Mouse (Mus musculus) gastrocnemius, postnatal 14 days (tissue): ENCODE data around the gene Cdan1. TPM values are rescaled to one million over a fixed set of nuclear protein-coding genes. Genes with fewer than 3 reads are reported as not detected.

Experiments
- DNase-seq: peaks from one replicate; pipeline ENCODE4 v3.0.0; 2021; ENCODE audit warnings: mixed read lengths
- intact Hi-C: fragments of 180-260 bp; cut with DNase I; formaldehyde crosslinking; loops from one replicate; pipeline ENCODE4 v1.15.1; 2025; ENCODE audit warnings: low total_unique reads
- total RNA-seq, 2 experiments: library from RNA; stranded (reverse); gene quantifications; 2 replicates each; pipeline ENCODE4 v1.2.3; 2021

Cdan1 gene
- total RNA-seq, 2 experiments from 2014 or later = 5.0 to 5.8 TPM

DNA sequence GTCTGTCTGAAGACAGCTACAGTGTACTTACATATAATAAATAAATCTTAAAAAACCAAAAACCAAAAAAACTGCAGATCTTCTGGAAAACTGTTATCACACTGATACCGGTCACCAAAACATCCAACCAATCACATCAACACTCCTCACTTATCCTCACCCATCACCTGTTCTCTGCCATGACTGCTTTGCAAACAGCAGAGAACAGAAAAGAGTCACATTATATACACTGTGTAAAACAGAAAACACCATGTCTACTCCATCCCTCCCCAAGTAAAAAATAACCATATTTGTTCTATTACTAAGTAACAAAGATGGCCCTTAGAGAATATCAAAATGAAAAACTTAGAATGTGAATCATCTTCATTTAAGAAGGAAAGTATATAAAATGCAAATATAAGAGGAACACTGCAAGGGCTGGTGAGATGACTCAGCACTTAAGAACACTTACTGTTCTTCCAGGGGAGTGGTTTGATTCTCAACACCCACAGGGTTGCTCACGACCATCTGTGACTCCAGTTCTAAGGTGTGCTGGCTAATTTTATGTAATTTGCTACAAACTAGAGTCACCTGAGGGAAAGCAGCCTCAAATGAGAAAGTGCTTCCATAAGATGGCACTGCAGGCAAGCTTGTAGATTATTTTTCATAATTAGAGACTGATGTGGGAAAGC lies 79.5 kb downstream of the Cdan1 start:
- intact Hi-C loops = no loop called here

DNA sequence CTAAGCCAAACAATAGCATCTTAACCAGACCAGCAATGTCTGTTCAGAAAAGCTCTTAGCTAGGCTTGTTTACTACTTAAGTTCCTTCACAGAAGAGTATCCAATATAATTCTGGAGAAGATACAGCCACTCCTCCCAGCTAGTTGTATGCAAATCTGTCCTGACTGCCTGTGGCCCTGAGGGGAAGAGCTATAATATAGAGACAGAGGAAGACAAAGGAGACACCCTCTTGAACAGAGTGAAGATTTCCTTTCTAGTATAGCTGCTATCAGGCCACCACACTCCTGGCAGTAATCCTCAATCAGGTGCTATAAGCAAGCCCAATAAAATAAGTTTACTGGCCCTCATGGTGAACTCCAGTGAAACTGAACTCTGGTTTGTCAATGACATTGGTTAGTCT lies 88.0 kb downstream of the Cdan1 start:
- intact Hi-C loops = no loop called here
- DNase-seq = no peak

More for the DNA sequence above, 79.5 kb downstream of the Cdan1 start:
- no peak for DNase-seq

DNA sequence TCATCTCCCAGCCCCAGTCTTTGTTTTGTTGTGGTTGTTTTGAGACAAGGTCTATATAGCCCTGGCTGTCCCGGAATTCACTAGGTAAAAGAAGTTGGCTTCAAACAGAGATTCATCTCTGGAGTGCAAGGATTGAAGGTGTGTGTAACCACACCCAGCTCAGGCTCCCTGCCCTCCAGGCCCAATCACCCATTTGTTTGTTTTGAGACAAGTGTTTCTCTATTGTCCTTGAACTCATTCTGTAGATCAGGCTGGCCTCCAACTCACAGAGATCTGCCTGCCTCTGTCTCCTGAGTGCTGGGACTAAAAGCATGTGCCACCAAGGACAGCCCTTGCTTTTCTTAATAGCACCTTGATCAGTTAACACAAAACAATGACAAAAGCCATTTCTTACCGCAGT lies 101.9 kb downstream of the Cdan1 start:
- no peak for DNase-seq
- intact Hi-C loops = loop anchor here (10.0 kb wide), 1 partner anchor 117 kb away; no protein-coding TSS in a partner anchor

DNA sequence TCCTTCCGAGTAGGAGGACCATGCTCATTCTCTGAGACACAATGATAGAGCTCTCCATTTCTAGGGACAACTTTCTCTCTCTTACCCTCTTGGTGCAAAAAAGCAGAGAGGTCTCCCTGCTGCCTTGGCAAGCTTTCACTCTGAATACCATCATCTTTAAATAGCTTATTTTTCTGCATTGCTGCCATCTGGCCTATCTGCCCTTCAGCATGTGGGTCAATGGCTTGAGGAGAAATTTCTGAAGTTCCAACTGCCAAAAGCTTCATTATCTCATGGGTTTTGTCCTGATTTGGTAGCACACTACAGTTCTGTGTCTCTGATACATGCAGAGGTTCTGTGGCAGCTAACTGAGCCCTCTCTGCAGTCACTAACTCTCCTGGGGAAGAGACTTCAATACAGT lies 104.4 kb downstream of the Cdan1 start:
- intact Hi-C loops = loop anchor here (10.0 kb wide), 1 partner anchor 119 kb away; no protein-coding TSS in a partner anchor

DNA sequence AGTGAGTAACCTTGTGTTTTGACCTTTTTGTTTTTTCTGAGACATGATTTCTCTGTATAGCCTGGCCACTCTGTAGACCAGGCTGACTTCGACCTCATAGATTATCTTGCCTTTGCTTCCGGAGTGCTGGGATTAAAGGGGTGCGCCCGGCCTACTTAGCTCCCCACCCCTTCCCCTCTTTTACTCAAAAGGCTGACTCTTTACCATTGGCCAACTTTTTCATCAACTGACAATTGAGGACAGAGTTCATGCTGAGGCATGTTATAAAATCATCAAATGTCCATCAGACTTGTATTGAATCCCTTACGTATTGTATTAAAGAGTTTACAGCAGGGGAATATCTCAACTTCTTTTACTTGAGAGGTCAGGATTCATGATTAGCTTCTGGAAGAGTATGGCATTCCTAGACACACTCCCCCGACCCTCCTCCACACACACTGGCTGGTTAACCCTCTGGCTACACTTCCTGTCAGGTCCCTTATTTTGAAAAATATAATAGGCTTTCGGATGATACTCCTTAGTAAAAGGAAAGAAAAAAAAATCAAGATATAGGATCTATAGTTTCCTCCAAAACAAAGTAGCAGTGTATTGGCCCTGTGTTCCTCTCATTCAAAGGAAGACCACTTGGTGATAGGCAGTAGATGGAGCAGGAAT lies 117.9 kb downstream of the Cdan1 start:
- DNase-seq = no peak
- intact Hi-C loops = no loop called here

More for the DNA sequence above, 104.4 kb downstream of the Cdan1 start:
- no peak for DNase-seq

DNA sequence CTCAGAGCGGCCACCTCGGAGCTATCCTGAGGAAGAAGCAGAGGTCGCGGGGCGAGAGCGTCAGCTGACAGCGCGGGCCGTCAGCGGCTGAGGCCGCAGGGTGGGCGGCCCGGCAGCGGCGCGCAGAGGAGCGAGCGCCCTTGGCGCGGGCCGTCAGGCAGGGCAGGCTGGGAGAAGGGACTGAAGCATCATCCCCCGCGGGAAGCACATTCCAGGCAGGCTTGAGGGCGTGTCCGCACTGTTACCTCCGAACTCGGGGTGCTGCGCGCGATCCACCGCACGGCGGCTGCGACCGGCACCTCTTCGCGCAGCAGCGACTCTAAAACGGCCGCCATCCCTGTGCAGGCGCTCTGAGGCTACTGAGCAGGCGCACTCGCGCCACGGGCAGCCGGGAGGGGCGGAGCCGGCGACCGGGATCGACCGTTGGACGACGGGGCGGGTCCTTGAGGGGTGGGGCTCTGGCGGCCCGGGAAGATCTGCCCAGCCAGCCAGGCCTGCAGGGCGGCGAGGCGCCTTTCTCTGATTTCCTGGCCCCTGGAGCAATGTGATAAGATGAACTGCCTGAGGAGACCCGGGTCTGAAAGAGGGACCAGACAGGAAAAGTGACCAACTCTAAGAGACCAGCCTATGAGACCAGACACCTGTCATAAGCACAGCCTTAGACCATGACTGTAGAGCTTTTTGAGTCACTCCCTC lies 118.6 kb downstream of the Cdan1 start:
- intact Hi-C loops = no loop called here
- DNase-seq = peak; percentile 96

DNA sequence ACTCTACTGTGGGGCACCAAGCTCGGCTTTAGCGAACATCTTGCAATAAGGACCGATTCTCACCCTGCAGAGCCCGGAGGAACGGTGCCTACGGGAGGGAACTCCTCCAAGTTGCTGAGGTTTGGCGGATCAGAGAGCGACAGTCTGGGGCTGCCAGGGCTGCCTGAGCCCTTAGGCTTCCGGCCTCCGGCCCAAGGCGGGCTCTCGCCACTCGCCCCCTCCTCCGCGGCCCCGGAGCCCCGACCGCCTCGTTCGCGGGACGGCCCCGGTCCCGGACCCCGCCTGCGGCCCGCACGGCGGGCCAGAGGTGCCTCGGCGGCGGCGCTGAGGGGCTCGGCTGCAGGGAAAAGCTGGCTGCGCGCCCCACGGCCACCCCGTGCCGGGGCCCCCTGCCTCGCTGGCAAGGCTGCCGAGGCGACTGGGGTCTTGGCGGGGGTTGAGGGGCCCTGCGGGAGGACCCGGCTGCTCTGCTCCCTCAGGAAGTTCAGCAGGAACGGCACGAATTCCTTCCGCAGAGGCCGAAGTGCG lies 119.2 kb downstream of the Cdan1 start:
- peak; percentile 35 for DNase-seq
- intact Hi-C loops = no loop called here

DNA sequence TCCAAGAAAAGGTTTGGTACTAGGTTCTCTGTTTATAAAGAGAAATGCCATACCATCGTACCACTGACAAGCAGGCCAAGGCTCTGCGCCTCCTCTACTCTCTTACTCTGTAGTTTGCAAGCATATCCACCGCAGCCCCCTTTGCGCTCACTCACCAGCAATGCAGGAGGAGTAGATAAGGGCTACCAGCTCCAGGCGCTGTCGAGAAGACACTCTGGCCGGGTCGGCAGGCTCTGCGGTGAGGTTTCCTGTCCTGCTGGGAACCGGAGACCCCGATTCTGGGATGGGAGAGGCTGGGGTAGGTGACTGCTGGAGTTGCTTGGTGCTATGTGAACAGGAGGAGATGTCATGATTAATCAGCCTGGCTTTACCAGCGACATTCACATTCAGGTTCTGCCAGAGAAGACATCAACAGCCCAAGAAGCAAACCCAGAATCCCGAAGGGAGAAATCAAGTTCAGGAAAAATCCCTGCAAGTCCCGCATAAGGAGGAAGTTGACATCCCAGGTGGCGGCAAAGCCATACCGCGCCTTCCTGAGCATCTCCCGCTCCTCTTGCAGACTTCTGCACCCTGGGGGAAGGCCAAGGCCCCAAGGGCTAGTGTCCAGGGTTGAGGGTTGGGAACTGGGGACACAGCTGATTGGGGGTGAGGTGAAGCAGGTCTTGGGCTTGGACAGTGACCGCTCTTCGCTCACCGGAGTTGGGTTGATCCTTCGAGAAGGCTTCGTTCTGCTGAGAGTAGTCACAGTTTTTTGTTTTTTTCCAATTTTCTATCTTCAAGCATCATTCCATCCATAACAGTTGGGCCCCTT lies 119.9 kb downstream of the Cdan1 start:
- DNase-seq = no peak
- intact Hi-C loops = no loop called here

DNA sequence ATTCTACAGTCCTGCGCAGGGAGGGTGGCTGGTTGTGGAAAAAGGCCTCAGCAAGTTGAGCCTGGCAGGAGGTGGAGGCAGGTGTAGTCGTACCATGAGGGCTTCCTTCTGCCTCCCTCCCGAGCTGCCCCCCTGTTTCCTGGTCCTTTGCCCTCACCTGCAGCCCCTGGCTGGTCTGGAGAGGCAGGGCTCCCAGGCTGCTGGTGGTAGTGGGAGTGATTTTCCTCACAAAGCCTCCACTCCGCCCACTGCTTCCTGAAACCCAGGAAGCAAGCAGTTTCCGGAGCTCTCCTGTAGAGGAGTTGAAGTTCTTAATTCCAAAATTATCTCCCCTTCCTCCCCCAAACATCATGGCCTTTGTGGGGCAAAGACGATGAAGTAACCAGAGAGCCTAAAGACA lies 125.8 kb downstream of the Cdan1 start:
- no peak for DNase-seq
- intact Hi-C loops = no loop called here

DNA sequence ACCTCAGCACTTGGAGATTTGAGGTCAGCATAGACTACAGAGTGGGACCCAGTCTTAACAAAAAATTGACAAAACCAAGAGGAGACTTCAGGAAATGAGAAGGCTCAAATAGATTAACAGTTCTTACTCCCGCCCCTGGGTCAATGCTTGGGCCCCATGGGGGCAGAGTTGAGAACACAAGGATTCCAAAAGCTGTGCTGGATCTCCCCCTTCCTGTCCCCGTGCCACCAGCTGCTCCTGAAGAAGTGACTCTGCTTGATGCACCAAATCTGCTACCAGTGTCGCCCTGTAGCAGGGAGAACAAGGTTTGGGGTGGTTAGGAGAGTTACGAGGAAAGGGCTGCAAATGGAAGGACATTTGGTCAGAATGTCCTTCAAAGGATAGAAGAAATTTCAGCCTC lies 126.3 kb downstream of the Cdan1 start:
- intact Hi-C loops = no loop called here
- no peak for DNase-seq

DNA sequence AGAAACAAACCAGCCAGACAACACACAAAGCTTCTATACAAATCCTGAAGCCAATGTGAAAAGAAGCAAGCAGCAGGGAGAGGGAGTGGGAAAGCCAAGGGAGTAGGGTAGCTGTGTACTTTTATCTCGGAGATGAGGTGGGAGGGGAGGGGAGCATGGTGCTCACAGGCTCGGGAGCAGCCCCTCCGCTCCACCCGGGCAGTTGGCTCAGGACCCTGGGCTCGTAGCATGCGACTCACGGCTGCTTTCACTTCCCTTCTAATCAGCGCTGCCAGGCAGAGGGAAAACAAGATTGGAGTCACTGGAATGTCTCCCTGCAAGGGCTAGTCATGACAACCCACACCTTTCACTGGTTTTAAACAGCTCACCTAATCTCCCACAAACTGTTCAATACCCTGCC lies 127.4 kb downstream of the Cdan1 start:
- no peak for DNase-seq
- intact Hi-C loops = no loop called here

DNA sequence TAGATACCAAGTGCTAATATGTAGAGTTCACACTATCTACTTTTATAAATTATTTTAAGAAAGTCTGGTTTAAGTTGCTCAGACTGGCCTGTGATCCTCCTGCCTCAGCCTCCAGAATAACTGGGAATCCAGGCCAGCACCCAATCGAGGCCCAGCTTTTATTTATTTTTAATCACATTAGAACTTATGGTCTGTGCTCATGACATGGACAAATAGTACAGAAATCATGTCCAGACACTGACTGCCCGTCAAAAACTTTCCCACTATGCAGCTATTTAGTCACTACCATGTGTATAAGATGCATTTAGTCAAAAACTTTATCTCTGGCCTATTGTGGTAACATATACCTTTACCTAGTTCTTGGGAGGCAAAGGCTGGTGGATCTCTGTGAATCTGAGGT lies 128.0 kb downstream of the Cdan1 start:
- intact Hi-C loops = no loop called here
- no peak for DNase-seq

DNA sequence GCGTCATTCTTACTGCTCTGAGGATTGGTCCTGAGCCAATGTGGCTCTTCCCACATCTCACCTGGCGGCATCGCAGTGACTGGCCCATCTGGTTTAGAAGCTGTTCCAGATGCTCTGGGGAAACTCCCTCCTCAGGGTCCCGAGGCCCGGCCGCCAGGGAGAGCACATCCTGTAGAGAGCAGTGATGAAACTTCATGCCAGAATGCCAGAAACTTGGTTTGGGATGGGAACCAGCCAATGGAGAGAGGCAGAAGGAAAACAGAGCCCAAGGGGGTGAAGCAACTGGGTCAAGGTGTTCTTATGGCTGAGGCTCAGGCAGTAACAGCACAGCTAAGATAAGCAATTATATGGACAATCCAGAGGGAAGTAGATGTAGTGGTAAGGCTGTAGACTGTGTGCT lies 129.1 kb downstream of the Cdan1 start:
- intact Hi-C loops = no loop called here
- DNase-seq = no peak

DNA sequence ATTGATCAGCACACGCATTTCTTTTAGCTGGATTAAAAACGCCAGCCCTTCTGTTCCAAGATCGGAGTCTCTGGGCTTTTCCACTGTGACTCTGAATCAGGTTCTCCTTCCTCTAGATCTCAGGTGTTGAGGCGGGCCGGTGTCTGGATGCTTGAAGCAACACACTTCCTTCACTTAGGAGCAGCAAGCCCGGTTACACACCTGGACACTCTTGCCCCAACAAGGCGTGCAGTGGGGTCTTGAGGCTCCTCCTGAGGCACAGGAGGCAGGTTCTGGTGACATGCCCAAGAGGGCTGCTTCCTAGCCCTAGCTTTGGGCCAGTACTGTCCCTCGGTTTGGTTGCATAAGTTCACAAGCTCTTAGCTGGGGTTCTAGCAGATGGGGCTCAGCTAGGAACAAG lies 131.4 kb downstream of the Cdan1 start:
- no peak for DNase-seq

DNA sequence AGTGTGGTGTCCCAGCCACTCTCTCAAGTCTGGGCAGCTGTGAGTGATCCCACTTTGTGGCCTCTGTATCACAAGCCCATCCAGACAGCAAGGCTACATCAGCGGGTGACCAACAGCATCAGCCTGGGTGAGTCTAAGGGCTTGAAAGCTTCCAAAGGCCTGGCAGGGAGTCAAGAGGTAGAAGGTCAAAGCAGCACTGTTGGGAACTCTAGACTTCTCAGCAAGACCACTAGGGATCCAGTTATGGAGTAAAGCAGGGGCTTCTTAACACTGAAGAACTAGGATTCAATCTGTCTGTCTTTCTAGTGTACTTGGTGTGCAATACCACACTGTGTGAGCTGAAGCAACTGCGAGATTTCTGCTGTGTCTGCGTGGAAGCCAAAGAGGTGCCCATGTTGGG lies 136.5 kb downstream of the Cdan1 start:
- intact Hi-C loops = no loop called here
- DNase-seq = no peak

More for the DNA sequence above, 131.4 kb downstream of the Cdan1 start:
- intact Hi-C loops = no loop called here

DNA sequence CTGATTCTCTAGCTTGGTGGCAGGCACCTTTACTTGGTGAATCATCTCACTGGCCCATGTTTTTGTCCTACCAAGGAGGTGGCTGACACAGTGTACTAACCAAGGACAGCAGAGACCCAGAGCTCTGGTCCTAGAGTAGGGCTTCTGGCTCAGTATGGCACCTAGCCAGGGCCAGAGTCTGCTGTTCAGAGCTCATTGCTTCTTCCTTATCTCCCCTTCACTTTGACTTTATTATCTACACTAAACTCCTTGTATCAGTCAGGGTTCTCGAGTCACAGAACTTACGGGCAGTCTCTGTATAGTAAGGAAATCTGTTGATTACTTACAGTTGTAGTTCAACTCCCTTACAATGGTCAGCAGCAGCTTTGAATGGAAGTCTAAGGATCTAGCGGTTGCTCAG lies 139.0 kb downstream of the Cdan1 start:
- intact Hi-C loops = no loop called here
- DNase-seq = no peak

DNA sequence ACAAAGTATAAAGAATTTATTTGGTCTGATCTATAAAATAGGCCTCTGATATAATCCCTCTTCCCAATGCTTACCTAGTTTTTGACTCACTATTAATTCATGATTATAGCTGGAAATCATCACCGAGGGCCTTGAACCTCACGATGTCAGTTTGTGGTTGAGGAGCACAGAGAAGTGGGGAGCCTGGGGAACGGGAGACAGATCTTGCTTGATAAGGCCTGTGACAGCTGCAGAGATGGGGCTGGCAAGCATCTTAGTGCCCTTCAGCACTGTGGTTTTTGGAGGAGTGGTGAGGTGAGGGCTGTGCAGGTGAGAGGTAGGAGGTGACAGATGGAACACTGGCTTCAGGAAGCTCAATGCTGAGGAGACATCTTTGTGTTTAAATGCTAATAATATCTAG lies 139.8 kb downstream of the Cdan1 start:
- intact Hi-C loops = no loop called here

DNA sequence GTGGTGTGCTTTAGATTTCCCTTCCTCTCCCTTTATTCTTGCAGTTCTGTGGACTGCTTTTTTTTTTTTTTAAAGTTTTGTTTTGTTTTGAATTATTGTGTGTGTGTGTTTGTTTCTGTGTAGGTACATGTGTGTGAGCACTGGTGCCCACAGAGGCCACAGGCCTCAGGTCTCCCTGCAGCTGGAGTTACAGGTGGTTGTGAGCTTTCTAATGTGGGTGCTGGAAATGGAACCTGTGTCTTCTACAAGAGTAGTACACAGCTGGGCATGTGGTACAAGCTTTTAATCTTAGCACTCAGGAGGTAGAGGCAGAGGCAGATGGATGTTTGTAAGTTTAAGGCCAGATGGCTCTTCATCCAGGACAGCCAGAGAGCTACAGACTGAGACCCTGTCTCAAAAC lies 142.9 kb downstream of the Cdan1 start:
- no peak for DNase-seq
- intact Hi-C loops = no loop called here

More for the DNA sequence above, 139.8 kb downstream of the Cdan1 start:
- DNase-seq = no peak

DNA sequence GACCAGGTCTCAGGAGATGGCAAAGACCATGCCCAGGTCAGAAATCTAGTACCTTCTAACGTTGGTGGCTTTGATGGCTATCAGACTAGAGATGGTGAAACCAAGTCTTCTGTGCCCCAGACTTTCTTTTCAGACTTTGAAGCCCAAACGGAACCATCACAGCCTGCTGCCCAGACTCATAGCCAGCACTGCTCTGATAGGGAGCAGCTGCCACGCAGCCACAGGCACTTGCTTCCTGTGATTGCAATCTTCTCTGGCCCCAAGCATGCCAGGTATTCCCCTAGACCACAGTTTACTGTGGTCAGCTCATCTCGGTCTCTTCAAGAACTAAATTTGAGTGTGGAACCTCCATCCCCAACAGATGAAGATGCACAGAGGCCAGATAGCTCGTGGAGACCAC lies 147.3 kb downstream of the Cdan1 start:
- intact Hi-C loops = no loop called here
- no peak for DNase-seq

DNA sequence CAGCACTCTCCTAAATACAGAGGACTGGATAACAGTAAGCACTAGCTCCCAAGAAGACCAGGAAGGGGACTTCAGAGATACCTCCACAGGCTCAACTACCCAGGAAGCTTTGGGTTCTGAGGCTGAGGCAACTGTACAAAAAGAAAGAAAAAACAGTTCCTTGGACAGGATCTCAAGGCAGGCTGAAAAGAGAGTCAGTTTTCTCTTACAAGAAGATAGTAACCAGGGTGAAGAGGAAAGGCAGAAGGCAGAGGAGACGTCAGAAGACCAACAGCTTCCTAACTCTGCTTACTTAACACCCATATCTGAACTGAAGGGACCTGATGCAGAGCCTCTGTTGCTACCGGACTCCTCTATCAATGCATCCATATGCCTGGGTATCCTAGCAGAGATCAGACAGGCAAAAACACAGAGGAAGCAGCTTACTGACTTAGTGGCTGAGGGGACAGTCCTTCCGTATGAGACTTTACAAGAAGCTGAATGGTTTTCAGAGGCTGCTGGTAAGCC lies 149.5 kb downstream of the Cdan1 start:
- intact Hi-C loops = no loop called here
- no peak for DNase-seq
